Mouse (Mus musculus): Measurements from ENCODE around the gene Zfp988. TPM values are rescaled to one million over a fixed set of nuclear protein-coding genes. Genes with fewer than 3 reads are reported as not detected.
"Not testable (repeated sequence)": the region's sequence is repeated elsewhere in the genome, so short reads cannot be mapped to it uniquely, and the experiment has no call there.

Gene Zfp988
- polyA plus RNA-seq, 1 experiment from 2014 or later, result 0.22 TPM

GRCm38 (mm10) chr4:147347880-147348279 is 42.4 kb downstream of the Zfp988 start:
- not testable (repeated sequence) for H3K36me3 ChIP-seq; H3K27ac ChIP-seq; H3K27me3 ChIP-seq; H3K4me3 ChIP-seq; H3K4me2 ChIP-seq; H3K4me1 ChIP-seq (replicated peaks); H3K9ac ChIP-seq; ATAC-seq (ENCODE audit: low FRiP score)
- 81% methylated on average over 2 of the region's 3 CpGs for WGBS
- peaks cover 60% of the 10 kb centered on the region for H3K9me3 ChIP-seq

GRCm38 (mm10) chr4:147348401-147348800 is 42.9 kb downstream of the Zfp988 start:
- H3K4me1 ChIP-seq (replicated peaks); H3K36me3 ChIP-seq; H3K27ac ChIP-seq; H3K4me3 ChIP-seq; H3K9ac ChIP-seq; ATAC-seq (ENCODE audit: low FRiP score); H3K4me2 ChIP-seq; H3K27me3 ChIP-seq: not testable (repeated sequence)
- H3K9me3 ChIP-seq, result peaks cover 55% of the 10 kb centered on the region
- 83% methylated on average over 2 of the region's 2 CpGs for WGBS

GRCm38 (mm10) chr4:147348906-147349686 is 43.6 kb downstream of the Zfp988 start:
- H3K9me3 ChIP-seq, result peaks cover 50% of the 10 kb centered on the region
- H3K4me3 ChIP-seq; H3K36me3 ChIP-seq; H3K27ac ChIP-seq; H3K9ac ChIP-seq; ATAC-seq (ENCODE audit: low FRiP score); H3K4me1 ChIP-seq (replicated peaks); H3K4me2 ChIP-seq; H3K27me3 ChIP-seq: not testable (repeated sequence)
- WGBS, result 92% methylated on average over 18 of the region's 19 CpGs

GRCm38 (mm10) chr4:147349687-147350415 is 44.4 kb downstream of the Zfp988 start:
- not testable (repeated sequence) for H3K9ac ChIP-seq; ATAC-seq (ENCODE audit: low FRiP score); H3K4me2 ChIP-seq; H3K27ac ChIP-seq; H3K27me3 ChIP-seq; H3K4me3 ChIP-seq; H3K4me1 ChIP-seq (replicated peaks); H3K36me3 ChIP-seq
- WGBS, result 86% methylated on average over 9 of the region's 9 CpGs
- peaks cover 54% of the 10 kb centered on the region for H3K9me3 ChIP-seq

- H3K9me3 ChIP-seq, result peaks cover 49% of the 10 kb centered on the region
- not testable (repeated sequence) for H3K4me3 ChIP-seq; H3K4me1 ChIP-seq (replicated peaks); H3K36me3 ChIP-seq; H3K27me3 ChIP-seq; H3K9ac ChIP-seq; ATAC-seq (ENCODE audit: low FRiP score); H3K27ac ChIP-seq; H3K4me2 ChIP-seq
- WGBS, result 82% methylated on average over 2 of the region's 2 CpGs
Observed at GRCm38 (mm10) chr4:147350541-147350940, 45.1 kb downstream of the Zfp988 start.

GRCm38 (mm10) chr4:147351376-147351980 is 46.0 kb downstream of the Zfp988 start:
- not testable (repeated sequence) for H3K4me1 ChIP-seq (replicated peaks); H3K27ac ChIP-seq; H3K36me3 ChIP-seq; H3K9ac ChIP-seq; H3K27me3 ChIP-seq; H3K4me3 ChIP-seq; H3K4me2 ChIP-seq; ATAC-seq (ENCODE audit: low FRiP score)
- peaks cover 44% of the 10 kb centered on the region for H3K9me3 ChIP-seq
- 87% methylated on average over 11 of the region's 13 CpGs for WGBS

- H3K27me3 ChIP-seq; H3K27ac ChIP-seq; H3K4me1 ChIP-seq (replicated peaks); H3K36me3 ChIP-seq; ATAC-seq (ENCODE audit: low FRiP score); H3K9ac ChIP-seq; H3K4me3 ChIP-seq; H3K4me2 ChIP-seq: not testable (repeated sequence)
- 83% methylated on average over 4 of the region's 4 CpGs for WGBS
- H3K9me3 ChIP-seq, result peaks cover 32% of the 10 kb centered on the region
Observed at GRCm38 (mm10) chr4:147353626-147354025, 48.2 kb downstream of the Zfp988 start.

- H3K4me1 ChIP-seq (replicated peaks); H3K36me3 ChIP-seq; H3K4me2 ChIP-seq; H3K9ac ChIP-seq; H3K4me3 ChIP-seq; H3K27ac ChIP-seq; ATAC-seq (ENCODE audit: low FRiP score); H3K27me3 ChIP-seq; H3K9me3 ChIP-seq: not testable (repeated sequence)
- no CpG with 5 or more reads among the region's 3 CpGs for WGBS
Observed at GRCm38 (mm10) chr4:147356042-147356441, 50.6 kb downstream of the Zfp988 start.

GRCm38 (mm10) chr4:147357195-147357594 is 51.7 kb downstream of the Zfp988 start:
- no CpG with 5 or more reads among the region's 2 CpGs for WGBS
- not testable (repeated sequence) for ATAC-seq (ENCODE audit: low FRiP score); H3K27me3 ChIP-seq; H3K36me3 ChIP-seq; H3K9ac ChIP-seq; H3K27ac ChIP-seq; H3K9me3 ChIP-seq; H3K4me1 ChIP-seq (replicated peaks); H3K4me3 ChIP-seq; H3K4me2 ChIP-seq

- not testable (repeated sequence) for H3K9ac ChIP-seq; H3K4me1 ChIP-seq (replicated peaks); H3K27ac ChIP-seq; H3K9me3 ChIP-seq; ATAC-seq (ENCODE audit: low FRiP score); H3K27me3 ChIP-seq; H3K4me2 ChIP-seq; H3K36me3 ChIP-seq; H3K4me3 ChIP-seq
- WGBS, result no CpG with 5 or more reads among the region's 6 CpGs
Observed at GRCm38 (mm10) chr4:147361003-147361402, 55.5 kb downstream of the Zfp988 start, which contains the start of gene Zfp978. Gene Zfp978, plus strand, starts transcription at chr4:147361303.

- H3K36me3 ChIP-seq; H3K4me2 ChIP-seq; H3K4me1 ChIP-seq (replicated peaks); H3K4me3 ChIP-seq; H3K9ac ChIP-seq; H3K9me3 ChIP-seq; H3K27ac ChIP-seq; ATAC-seq (ENCODE audit: low FRiP score); H3K27me3 ChIP-seq: not testable (repeated sequence)
- WGBS, result no CpG with 5 or more reads among the region's 1 CpGs
Observed at GRCm38 (mm10) chr4:147361872-147362271, 56.4 kb downstream of the Zfp988 start.

GRCm38 (mm10) chr4:147369564-147369963 is 64.1 kb downstream of the Zfp988 start:
- 0 out of 2 replicates have a peak, but pooled peaks have one; percentile 59 for ATAC-seq (ENCODE audit: low FRiP score)

More at GRCm38 (mm10) chr4:147369564-147369963, 64.1 kb downstream of the Zfp988 start:
- H3K27ac ChIP-seq; H3K9ac ChIP-seq; H3K4me1 ChIP-seq (replicated peaks); H3K4me3 ChIP-seq; H3K36me3 ChIP-seq; H3K9me3 ChIP-seq; H3K27me3 ChIP-seq; H3K4me2 ChIP-seq: not testable (repeated sequence)
- no CpG with 5 or more reads among the region's 2 CpGs for WGBS
